Mouse (Mus musculus) lung, adult 2 months (tissue): Measurements from ENCODE around the gene Abcb1a. TPM values are rescaled to one million over a fixed set of nuclear protein-coding genes. Genes with fewer than 3 reads are reported as not detected.

Experiments used
- DNase-seq: peaks from one replicate; pipeline ENCODE4 v3.0.0; 2022
- H3K4me1 ChIP-seq: fragments of 200-500 bp; 2 replicates; pipeline ENCODE4 v1.6.1; 2011; ENCODE audit warnings: low read length; ENCODE audit not compliant: control insufficient read depth, insufficient read depth
- H3K4me3 ChIP-seq: fragments of 200-500 bp; replicated peaks from 2 replicates; pipeline ENCODE3; 2011; ENCODE audit warnings: low read depth, mild to moderate bottlenecking, control low read depth, low read length; ENCODE audit errors: extremely low read depth
- CTCF ChIP-seq: fragments of 200-500 bp; IDR thresholded peaks from 2 replicates; pipeline ENCODE4 v1.5.1; 2011; ENCODE audit warnings: mild to moderate bottlenecking, low read length, control low read depth; ENCODE audit not compliant: insufficient read depth
- POLR2A ChIP-seq: fragments of 200-500 bp; IDR thresholded peaks from 2 replicates; pipeline ENCODE4 v1.6.1; 2011; ENCODE audit warnings: low read depth, mild to moderate bottlenecking, control low read depth, low read length, borderline replicate concordance; ENCODE audit errors: extremely low read depth
- WGBS: fragments of 180-500 bp; shearing (Covaris S2); methylation state at CpG from one replicate; pipeline ENCODE4 v1.1.7; 2018; 5-methylcytosine and 5-hydroxymethylcytosine counted together
- polyA plus RNA-seq: library from polyadenylated mRNA; depleted of rRNA; stranded (reverse); fragments of >200 nt; gene quantifications from 2 replicates; pipeline ENCODE4 v1.2.3, GENCODE M21; 2012

Abcb1a gene
- polyA plus RNA-seq, 1 experiment: 15.4 TPM

- DNase-seq: no peak
- no peak for TF ChIP-seq POLR2A
- TF ChIP-seq CTCF: no peak
- Histone ChIP-seq H3K4me3 (no peak overlapping the region), H3K4me1 (peaks cover 3% of the 10 kb centered on the region; the same call in 1 of the 2 replicates)
- 35% methylated on average over 3 of the region's 3 CpGs for WGBS
These were observed 4.8 kb downstream of the Abcb1a start for GRCm38 (mm10) chr5:8664678-8665077.

DNA sequence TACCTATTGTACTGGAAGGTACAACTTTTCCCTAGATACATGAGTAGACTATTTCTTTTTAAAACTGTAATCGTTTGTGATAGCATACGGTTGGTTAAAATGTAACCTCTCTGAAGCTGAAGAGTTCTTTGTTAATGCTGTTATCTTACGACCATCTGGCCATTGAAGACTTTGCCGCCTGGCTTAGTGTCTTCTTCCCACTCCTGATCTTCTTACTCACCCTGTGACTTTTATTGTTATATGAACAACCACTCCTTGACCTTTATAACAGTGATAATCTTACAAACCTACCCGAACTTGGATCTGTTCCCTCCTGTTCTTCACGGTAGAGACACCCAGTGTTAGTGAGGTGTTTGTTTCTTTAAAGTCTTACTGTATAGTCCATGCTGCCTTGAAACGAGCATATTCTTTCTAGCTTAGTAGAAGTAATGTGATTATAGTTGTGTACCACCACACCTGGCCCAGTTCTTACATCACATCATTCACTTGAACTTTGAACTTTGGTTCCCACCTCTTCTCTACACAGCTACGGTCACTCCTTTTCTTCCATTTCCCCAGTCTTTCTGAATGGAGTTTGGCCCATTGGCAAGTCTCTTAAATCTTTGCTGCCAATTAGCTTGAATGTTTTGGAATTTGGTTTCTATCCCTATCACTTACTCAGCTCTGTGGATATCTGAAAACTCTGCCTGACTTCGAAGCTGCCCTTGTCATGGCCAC lies 8.0 kb downstream of the Abcb1a start:
- WGBS: 74% methylated on average over 9 of the region's 9 CpGs
- no peak for TF ChIP-seq POLR2A
- no peak for TF ChIP-seq CTCF

DNA sequence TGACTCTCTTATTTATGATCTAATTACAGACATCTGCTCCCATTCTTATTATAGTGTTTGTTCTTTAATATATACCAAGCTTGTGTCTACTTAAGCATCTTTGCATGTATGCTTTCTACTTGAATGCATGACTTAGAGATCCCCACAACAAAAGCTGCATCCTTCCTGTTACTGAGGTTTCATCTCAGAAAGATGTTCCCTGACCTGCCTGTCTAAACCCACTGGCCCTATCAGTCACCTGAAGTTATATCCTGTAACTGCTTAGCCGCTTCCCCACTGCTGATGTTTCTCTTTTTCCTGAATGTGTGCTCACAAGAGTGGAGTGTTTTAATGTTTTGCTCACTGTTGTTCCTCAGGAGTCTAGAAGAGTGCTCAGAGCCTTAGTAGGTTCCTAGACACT lies 9.7 kb downstream of the Abcb1a start:
- no peak overlapping the region for H3K4me3 ChIP-seq
- H3K4me1 ChIP-seq: no peaks in the 10 kb centered on the region
- TF ChIP-seq POLR2A (no peak), CTCF (no peak)
- DNase-seq: no peak
- WGBS: 94% methylated on average over 1 of the region's 1 CpGs

More for the DNA sequence above, 8.0 kb downstream of the Abcb1a start:
- no peak overlapping the region for H3K4me3 ChIP-seq
- DNase-seq: no peak
- H3K4me1 ChIP-seq: no peaks in the 10 kb centered on the region

DNA sequence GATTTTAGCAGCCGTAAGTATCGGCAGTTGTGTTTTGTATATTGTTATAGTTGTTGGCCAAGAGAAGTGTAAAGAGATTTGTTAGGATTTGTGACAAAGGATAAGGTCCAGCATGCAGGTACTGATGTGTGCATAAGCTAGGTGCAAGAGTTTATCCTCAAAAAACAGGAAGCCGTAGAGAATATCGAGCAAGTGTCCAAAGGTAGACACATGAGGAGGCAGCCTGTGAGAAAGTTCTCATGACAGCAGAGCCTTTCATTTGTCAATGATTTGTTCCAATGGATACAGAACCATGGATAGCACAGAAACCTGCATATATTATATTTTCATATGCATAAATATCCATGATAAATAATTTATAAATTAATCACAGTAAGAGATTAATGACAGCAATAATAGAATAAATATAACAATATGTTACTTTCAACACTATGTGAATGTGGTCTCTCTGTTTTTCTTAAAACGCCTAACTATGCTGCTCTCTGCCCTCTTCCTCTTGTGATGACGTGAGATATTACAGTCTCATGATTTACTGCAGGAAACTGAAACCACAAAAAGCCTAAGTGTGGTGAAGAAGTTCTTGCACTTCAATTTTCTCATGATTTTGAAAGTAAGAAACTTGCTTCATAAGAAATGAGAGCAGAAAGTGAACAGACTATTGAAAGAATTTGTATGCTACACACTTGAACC lies 15.5 kb downstream of the Abcb1a start:
- WGBS: 67% methylated on average over 6 of the region's 6 CpGs
- Histone ChIP-seq H3K4me1 (no peaks in the 10 kb centered on the region), H3K4me3 (no peak overlapping the region)
- TF ChIP-seq CTCF (no peak), POLR2A (no peak)
- no peak for DNase-seq

DNA sequence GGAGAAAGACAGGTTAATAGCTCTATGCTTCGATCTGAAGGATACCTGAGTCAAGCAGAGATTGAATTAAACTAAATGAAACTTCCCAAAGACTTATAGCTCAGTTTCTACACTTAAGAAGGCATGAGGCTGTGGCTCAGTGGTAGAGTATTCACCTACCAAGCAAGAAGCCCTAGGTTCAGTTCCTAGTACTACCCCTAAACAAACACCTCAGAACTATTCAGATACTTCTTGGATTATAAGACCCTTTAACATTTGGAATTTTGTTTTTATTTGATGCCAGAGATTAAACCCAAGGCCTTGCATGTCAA lies 16.0 kb downstream of the Abcb1a start:
- TF ChIP-seq CTCF (no peak), POLR2A (no peak)
- H3K4me1 ChIP-seq: no peaks in the 10 kb centered on the region
- DNase-seq: no peak
- H3K4me3 ChIP-seq: no peak overlapping the region
- 66% methylated on average over 1 of the region's 1 CpGs for whole genome bisulfite sequencing

DNA sequence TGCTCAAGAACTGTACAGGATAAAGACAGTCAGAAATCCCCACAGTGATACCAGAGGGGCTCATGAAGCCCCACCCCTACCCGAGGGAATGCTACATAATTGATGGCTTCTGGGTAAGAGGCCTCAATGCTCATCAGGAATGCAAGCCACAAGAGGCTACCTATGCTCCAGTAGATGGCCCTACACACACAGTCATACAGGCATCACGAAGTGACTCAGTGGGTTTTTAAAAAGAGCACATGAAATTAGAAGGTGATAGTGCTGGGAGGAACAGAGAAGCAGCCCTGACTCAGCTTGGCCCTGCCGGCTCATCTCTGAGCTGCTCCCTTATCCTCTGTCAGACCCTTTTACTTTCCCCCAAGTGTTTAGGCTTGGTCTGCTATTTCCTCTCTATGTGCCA lies 21.3 kb downstream of the Abcb1a start:
- H3K4me3 ChIP-seq: no peak overlapping the region
- no peak for DNase-seq
- WGBS: 55% methylated on average over 3 of the region's 3 CpGs
- no peak for TF ChIP-seq POLR2A
- no peaks in the 10 kb centered on the region for H3K4me1 ChIP-seq

- H3K4me3 ChIP-seq: no peak overlapping the region
- no peak for DNase-seq
- no peak for TF ChIP-seq POLR2A
- no peak for TF ChIP-seq CTCF
- 89% methylated on average over 3 of the region's 3 CpGs for WGBS
- no peaks in the 10 kb centered on the region for H3K4me1 ChIP-seq
These were observed 23.8 kb downstream of the Abcb1a start for GRCm38 (mm10) chr5:8683686-8684085.

- TF ChIP-seq POLR2A (no peak), CTCF (no peak)
- no peak for DNase-seq
These were observed 26.2 kb downstream of the Abcb1a start for GRCm38 (mm10) chr5:8686071-8686470.

GRCm38 (mm10) chr5:8687550-8687949 lies 27.7 kb downstream of the Abcb1a start:
- TF ChIP-seq POLR2A (no peak), CTCF (no peak)
- no peak for DNase-seq
- Histone ChIP-seq H3K4me1 (no peaks in the 10 kb centered on the region), H3K4me3 (no peak overlapping the region)
- WGBS: 76% methylated on average over 5 of the region's 5 CpGs

More at GRCm38 (mm10) chr5:8686071-8686470, 26.2 kb downstream of the Abcb1a start:
- Histone ChIP-seq H3K4me3 (no peak overlapping the region), H3K4me1 (no peaks in the 10 kb centered on the region)
- 72% methylated on average over 2 of the region's 2 CpGs for WGBS

DNA sequence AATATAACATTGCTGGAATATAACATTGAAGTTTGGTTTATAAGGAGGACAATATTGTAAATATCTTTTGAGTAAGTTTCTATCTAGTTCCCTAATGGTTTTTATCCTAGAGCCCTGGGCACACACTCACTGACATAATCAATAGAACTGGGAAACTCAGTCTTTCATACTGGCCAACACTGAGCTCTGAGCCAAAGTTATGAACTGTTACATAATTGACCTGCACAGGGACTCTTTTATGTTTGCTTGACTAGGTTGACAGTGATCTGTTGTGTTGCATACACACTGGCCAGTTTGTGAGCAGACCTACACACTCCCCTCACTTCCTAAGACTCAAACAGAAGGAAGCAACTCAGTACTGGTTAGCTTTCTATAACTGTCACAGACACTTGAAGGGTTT lies 56.2 kb downstream of the Abcb1a start:
- DNase-seq: no peak
- Histone ChIP-seq H3K4me1 (no peaks in the 10 kb centered on the region), H3K4me3 (no peak overlapping the region)
- no peak for TF ChIP-seq CTCF
- TF ChIP-seq POLR2A: no peak
